Mouse (Mus musculus) urinary bladder, postnatal 36 days (tissue): ENCODE results near the gene Gm5615.

ENCODE experiments used
- DNase-seq, 2 experiments: peaks; one replicate each; pipeline ENCODE4 v3.0.0; 2022; ENCODE audit warnings: low spot score in 2 of 2, mixed read lengths in 1 of 2

Gene Gm5615

GRCm38 (mm10) chr9:36541863-36542262 is at the start of gene Gm5615:
Gene Gm5615, minus strand, starts transcription at chr9:36541963.
- DNase-seq: no peak

GRCm38 (mm10) chr9:36582535-36582934 is 40.8 kb upstream of the Gm5615 start, which contains the start of gene Gm17689:
Gene Gm17689, minus strand, starts transcription at chr9:36582635.
- DNase-seq: no peak

- DNase-seq: no peak
Measured at GRCm38 (mm10) chr9:36504211-36504610, 37.6 kb downstream of the Gm5615 start.

- no peak for DNase-seq
Measured at GRCm38 (mm10) chr9:36495824-36496223, 45.9 kb downstream of the Gm5615 start.

DNA sequence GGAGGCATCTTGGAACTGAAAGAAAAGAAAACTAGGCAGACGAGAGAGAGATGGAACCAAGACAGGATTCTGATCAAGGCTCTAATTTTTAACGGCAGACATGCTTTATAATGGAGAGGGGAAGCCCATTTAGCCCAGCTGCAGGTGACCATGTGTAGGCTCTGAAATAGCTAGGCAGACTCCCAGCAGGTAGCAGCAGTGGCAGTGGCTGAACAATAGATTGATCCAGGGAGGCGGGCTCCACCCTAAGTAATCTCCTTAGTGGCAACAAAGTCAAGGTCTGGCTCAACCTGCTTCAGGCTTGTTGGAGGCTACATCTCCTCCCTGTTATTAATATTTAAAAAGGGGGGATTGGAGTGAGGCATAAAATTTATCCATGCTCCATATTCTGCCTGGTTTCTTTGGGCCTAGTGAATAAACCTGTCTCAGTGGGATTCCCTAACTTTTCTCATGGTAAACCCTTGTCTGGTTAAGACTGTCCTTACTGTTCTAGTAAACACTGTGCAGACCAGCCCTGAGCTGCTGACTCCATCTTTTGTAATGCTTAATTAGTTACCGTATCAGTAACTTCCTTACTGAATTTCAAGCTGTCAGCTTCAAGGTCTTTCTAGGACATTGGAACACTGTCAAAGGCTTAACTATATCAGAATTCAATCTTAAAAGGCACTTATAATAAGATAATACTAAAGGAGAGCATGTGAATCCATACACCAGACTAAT is 47.1 kb downstream of the Gm5615 start:
- no peak for DNase-seq
